Mouse (Mus musculus): ENCODE measurements at regions not wholly inside any gene's neighbourhood (a gene's known extent, or its start where the extent isn't known, plus 50 kb on each side); places are given as distances from the start of the nearest gene placed in this dataset.

DNA sequence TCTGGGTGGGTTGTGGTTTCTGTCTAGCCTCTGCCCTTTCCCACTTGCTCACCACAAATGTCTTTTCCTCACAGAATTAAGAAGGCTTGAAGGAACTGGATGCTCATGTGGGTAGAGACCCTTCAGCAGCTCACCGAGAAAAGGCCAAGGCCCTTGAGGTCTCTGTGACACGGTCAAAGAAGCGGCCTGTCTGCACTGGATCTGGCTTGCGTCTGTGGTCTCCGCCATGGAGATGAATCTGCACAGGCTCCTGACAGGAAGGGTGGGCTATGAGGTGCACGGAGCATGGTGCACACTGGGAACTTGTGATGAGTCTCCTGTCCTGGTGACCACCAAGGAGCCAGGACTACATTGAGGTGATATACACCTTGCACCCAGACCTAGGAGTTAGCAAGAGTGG lies 110.8 kb upstream of the Fam19a5 start:
- no peak for ATAC-seq (replicated peaks in 1 of 2; ENCODE audit: insufficient read depth in 1 of 2, low FRiP score in 2 of 2, low TSS enrichment in 1 of 2, low read depth in 1 of 2, poor library complexity in 2 of 2, severe bottlenecking in 2 of 2)

DNA sequence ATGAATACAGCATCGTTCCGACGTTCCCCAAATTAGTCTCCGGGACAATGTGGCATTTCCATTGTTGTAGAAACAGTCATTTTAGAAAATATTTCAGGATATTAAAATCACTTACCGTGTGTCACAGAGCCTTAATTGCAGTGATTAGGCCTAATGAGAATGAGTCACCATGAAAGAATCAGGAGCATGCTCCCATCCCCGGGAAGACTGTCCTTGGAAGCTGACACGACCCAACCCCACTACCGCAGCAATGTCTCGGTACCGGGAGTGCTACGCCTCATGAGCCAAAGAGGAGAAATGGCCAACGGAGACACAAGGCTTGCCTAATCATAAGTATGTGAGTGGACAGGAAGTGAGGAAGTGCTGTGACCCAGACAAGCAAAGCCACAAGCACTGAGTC lies 110.2 kb upstream of the Fam19a5 start:
- no peak for ATAC-seq (replicated peaks in 1 of 2; ENCODE audit: insufficient read depth in 1 of 2, low FRiP score in 2 of 2, low TSS enrichment in 1 of 2, low read depth in 1 of 2, poor library complexity in 2 of 2, severe bottlenecking in 2 of 2)

DNA sequence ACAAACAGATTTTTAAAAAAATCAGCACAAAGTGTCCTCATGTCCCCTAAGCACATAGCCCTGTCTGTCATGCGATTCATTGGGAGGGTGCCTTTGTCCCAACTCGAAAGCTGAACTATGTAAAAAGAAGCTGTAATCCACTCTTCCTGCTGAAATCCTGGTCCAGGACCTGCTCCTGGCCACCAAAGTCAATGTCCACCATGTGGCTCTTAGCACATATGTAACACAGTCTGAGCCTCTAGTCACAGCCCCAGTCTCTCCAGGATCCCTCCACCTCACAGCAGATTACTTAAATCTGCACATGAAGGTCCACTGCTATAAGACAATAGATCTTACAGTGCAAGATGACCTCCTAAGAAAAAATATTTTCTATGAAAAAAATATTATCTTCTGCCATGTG lies 108.5 kb upstream of the Fam19a5 start:
- no peak for ATAC-seq (replicated peaks in 1 of 2; ENCODE audit: insufficient read depth in 1 of 2, low FRiP score in 2 of 2, low TSS enrichment in 1 of 2, low read depth in 1 of 2, poor library complexity in 2 of 2, severe bottlenecking in 2 of 2)

DNA sequence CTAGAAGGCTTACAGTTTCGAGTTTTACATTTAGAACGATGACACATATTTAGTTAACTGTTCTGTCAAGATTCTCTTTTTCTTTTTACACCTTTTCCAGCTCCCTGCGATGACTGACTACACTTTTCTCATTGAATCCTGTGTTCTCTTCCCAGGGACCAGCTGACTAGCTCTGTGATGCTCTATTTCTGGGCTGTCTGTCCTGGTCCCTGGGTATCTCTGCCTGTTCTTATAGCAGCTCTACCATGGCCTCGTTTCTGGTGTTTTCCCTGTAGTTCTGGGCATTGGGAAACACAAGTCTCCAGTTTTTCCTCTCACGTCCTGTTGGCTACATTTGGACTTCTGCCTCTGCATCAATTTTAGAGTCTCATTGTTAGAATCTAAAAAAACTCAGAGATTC lies 106.5 kb upstream of the Fam19a5 start:
- no peak for ATAC-seq (replicated peaks in 1 of 2; ENCODE audit: insufficient read depth in 1 of 2, low FRiP score in 2 of 2, low TSS enrichment in 1 of 2, low read depth in 1 of 2, poor library complexity in 2 of 2, severe bottlenecking in 2 of 2)

DNA sequence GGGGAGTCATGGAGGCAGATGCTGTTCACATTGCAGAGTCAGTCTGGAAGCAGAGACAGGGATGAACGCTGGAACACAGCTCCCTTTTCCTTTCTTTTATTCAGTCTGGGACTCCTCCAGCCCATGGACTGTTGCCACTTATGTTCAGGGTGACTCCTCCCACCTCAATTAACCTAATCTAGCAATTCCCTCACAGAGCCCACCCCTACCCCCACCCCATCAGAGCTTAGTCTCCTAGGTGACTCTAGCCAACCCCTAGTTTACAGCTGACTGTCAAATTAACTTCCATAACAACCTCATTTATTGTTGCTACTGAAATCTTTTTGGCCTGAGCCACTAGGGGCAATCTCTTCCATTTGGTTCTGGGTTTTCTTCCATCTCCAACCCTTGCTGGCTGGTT lies 85.2 kb upstream of the Fam19a5 start:
- ATAC-seq (replicated peaks in 1 of 2; ENCODE audit: insufficient read depth in 1 of 2, low FRiP score in 2 of 2, low TSS enrichment in 1 of 2, low read depth in 1 of 2, poor library complexity in 2 of 2, severe bottlenecking in 2 of 2): no peak

DNA sequence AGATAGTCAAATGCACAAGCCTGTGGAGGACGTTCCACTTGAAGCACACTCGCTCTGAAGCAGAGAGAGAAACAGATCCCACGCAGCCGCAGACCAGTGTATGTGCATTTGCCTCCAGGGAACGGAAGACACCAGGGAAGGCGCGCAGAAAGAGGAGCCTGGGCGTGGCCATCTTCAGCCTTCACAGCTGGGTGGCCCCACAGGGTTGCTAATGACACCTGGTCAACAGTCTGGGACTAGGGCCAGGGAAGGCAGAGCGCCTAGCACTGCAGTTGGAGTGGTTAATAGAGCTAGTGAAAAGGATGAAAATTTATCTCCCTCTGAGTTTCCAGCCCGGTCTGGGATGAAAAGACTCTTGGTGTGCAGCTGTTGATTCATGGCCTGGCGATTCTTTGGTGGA lies 67.9 kb upstream of the Fam19a5 start:
- no peak for ATAC-seq (replicated peaks in 1 of 2; ENCODE audit: insufficient read depth in 1 of 2, low FRiP score in 2 of 2, low TSS enrichment in 1 of 2, low read depth in 1 of 2, poor library complexity in 2 of 2, severe bottlenecking in 2 of 2)

DNA sequence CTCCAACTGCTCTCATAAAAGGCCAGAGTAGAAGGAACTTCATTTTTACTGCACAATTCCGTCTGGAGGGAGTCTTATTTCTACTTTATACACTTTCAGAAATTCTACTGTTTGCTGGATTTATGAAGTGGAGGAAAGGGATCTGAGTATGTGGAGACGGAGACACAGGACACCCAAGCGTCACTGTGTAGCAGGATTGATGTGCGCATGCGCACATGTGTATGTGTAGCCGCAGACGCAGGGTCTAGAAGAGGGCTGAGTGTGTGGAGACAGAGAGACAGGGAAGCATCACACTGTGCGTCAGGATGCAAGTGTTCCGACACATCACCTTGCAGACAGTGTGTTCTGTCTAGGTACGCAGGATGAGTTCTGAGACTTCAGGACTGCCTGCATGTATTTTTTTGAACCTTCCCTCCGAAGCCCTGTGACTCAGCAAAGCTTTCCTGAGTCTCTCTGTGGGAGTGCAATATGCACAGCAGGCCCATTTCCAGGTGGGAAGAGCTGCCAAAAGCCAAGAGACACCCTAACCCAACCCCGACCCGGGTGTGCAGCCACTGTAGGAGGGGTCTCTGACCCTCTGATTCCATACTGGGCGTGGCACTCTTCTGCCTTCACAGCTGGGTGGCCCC lies 67.1 kb upstream of the Fam19a5 start:
- ATAC-seq (replicated peaks in 1 of 2; ENCODE audit: insufficient read depth in 1 of 2, low FRiP score in 2 of 2, low TSS enrichment in 1 of 2, low read depth in 1 of 2, poor library complexity in 2 of 2, severe bottlenecking in 2 of 2): no peak

DNA sequence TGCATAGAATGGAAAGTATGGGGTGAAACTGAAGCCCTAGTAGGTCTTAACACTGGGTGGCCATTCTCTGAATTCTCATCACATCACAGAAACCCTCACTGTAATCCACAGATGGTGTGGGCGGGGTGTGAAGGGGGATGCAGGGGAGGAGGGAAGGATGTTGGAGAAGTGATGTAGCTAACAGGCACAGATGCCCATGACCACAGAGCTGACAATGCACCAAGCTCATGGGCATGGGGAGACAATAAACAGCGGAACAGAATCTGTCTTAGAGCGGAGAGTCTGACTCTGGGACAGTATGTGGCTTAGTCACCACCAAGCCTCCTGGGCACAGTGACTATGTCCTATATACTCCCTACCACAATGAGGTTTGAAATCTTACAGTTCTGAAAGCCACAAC lies 63.3 kb upstream of the Fam19a5 start:
- ATAC-seq (replicated peaks in 1 of 2; ENCODE audit: insufficient read depth in 1 of 2, low FRiP score in 2 of 2, low TSS enrichment in 1 of 2, low read depth in 1 of 2, poor library complexity in 2 of 2, severe bottlenecking in 2 of 2): no peak

Measured in hematopoietic stem cell, adult 5-6 weeks (primary cell).